Mouse (Mus musculus) thymus, adult 2 months (tissue): ENCODE data around the gene Hes3. TPM values are rescaled to one million over a fixed set of nuclear protein-coding genes. Genes with fewer than 3 reads are reported as not detected.
A peak's percentile ranks its signal among the peaks of the same experiment; 100 is the strongest.

Source experiments
- DNase-seq: peaks from one replicate; pipeline ENCODE4 v3.0.0; 2021
- H3K27ac ChIP-seq: fragments of 200-500 bp; 2 replicates; pipeline ENCODE4 v1.5.1; 2012; ENCODE audit warnings: low read length, control low read depth; ENCODE audit not compliant: control insufficient read depth, insufficient read depth
- H3K27me3 ChIP-seq: fragments of 200-500 bp; 2 replicates; pipeline ENCODE4 v1.6.1; 2012; ENCODE audit warnings: mild to moderate bottlenecking, low read length, moderate library complexity, mixed read lengths; ENCODE audit not compliant: control insufficient read depth, insufficient read depth
- H3K36me3 ChIP-seq: fragments of 200-500 bp; 2 replicates; pipeline ENCODE4 v1.6.1; 2012; ENCODE audit warnings: mild to moderate bottlenecking, low read length, moderate library complexity; ENCODE audit not compliant: control insufficient read depth, insufficient read depth
- H3K4me1 ChIP-seq: fragments of 200-500 bp; replicated peaks from 2 replicates; pipeline ENCODE4 v1.6.1; 2012; ENCODE audit warnings: low read length; ENCODE audit not compliant: control insufficient read depth, insufficient read depth
- H3K4me3 ChIP-seq: fragments of 200-500 bp; 2 replicates; pipeline ENCODE4 v1.5.1; 2012; ENCODE audit warnings: mild to moderate bottlenecking, low read length, control low read depth, moderate library complexity; ENCODE audit not compliant: control insufficient read depth, insufficient read depth
- CTCF ChIP-seq: fragments of 200-500 bp; IDR thresholded peaks from 2 replicates; pipeline ENCODE4 v1.5.1; 2012; ENCODE audit warnings: mild to moderate bottlenecking, control low read depth, low read length, moderate library complexity, borderline replicate concordance; ENCODE audit not compliant: control insufficient read depth, poor library complexity, insufficient read depth; ENCODE audit errors: extremely low read depth
- POLR2A ChIP-seq: fragments of 200-500 bp; IDR thresholded peaks from 2 replicates; pipeline ENCODE4 v1.6.1; 2012; ENCODE audit warnings: mild to moderate bottlenecking, low read length, control low read depth, moderate library complexity; ENCODE audit not compliant: control insufficient read depth, poor library complexity, insufficient read depth; ENCODE audit errors: extremely low read depth
- WGBS: fragments of 180-500 bp; shearing (Covaris S2); methylation state at CpG from one replicate; pipeline ENCODE4 v1.1.7; 2018; 5-methylcytosine and 5-hydroxymethylcytosine counted together
- polyA plus RNA-seq: library from polyadenylated mRNA; depleted of rRNA; stranded (reverse); fragments of >200 nt; gene quantifications from 2 replicates; pipeline ENCODE4 v1.2.3, GENCODE M21; 2012

The Hes3 gene
- polyA plus RNA-seq, 1 experiment: 0.19 TPM

DNA sequence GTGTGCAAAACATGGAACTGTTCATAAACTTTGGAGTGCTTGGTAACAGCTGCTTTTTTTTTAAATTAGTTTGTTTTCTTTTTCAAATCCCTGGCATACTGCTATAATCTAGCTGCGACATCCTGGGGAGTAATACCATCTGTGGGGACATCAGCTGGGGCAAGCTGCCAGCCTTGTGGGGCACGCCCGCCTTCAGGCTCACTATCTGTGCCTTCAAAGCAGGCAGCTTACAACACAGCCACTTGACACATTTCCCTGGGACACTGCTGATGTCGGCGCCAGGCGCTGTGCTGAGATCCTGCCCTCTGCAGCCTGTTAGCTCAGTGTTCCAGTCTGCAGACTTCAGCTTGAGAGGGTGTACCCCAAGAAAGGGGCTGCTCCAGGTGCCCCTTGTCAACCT lies 34.4 kb downstream of the Hes3 start:
- no peak for DNase-seq
- H3K27ac ChIP-seq: no peak overlapping the region
- no peak for TF ChIP-seq CTCF
- TF ChIP-seq POLR2A: no peak
- no peaks in the 10 kb centered on the region for H3K4me1 ChIP-seq
- 90% methylated on average over 6 of the region's 6 CpGs for WGBS
- H3K36me3 ChIP-seq: no peaks in the 10 kb centered on the region
- no peak overlapping the region for H3K4me3 ChIP-seq
- no peaks in the 10 kb centered on the region for H3K27me3 ChIP-seq

- Histone ChIP-seq H3K27ac (no peak overlapping the region), H3K4me1 (no peaks in the 10 kb centered on the region), H3K36me3 (no peaks in the 10 kb centered on the region), H3K4me3 (no peak overlapping the region), H3K27me3 (no peaks in the 10 kb centered on the region)
- no peak for DNase-seq
- WGBS: 92% methylated on average over 9 of the region's 9 CpGs
- TF ChIP-seq POLR2A (no peak), CTCF (no peak)
Observed at GRCm38 (mm10) chr4:152253183-152253759, 38.2 kb downstream of the Hes3 start.

DNA sequence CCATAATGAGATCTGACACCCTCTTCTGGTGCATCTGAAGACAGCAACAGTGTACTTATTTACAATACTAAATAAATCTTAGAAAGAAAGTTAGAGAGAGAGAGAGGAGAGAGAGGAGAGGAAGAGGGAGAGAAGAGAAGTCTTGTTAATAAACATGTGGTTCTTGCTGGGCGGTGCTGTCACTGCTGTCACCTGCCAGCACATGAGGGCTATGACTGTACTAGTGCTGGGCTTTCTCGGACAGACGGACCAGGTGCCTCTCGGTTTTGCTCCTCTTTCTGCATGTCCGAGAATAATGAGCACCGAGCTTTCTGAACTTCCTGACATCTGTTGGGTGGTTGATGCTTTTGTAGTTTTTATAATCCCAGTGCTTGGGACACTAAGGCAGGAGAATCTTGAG lies 40.8 kb downstream of the Hes3 start:
- TF ChIP-seq POLR2A (no peak), CTCF (no peak)
- Histone ChIP-seq H3K27me3 (no peaks in the 10 kb centered on the region), H3K36me3 (no peaks in the 10 kb centered on the region), H3K4me1 (peaks cover 12% of the 10 kb centered on the region; the same call in 1 of the 2 replicates), H3K4me3 (no peak overlapping the region), H3K27ac (no peak overlapping the region)
- 94% methylated on average over 6 of the region's 6 CpGs for WGBS
- DNase-seq: no peak

DNA sequence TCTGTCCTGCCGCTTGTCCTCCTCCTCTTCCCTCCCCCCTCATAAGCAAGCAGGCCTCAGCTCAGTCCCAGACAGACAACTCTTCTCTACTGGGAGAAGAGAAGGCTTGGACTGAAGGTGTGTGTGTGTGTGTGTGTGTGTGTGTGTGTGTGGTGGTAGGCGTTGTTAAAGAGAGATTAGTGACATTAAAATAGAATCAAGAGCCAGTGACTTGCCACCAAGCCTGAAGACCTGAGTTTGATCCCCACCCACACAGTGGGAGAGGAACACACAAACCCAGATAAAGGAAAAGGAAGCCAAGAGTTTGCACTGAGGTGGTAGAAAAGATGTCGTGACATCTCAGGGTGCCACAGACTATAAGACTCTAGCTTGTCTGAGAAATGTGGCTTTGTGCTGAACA lies 44.3 kb downstream of the Hes3 start:
- H3K27ac ChIP-seq: peak overlapping the region; percentile 38
- H3K4me1 ChIP-seq: peaks cover 20% of the 10 kb centered on the region; the same call in 1 of the 2 replicates
- TF ChIP-seq CTCF (no peak), POLR2A (no peak)
- H3K4me3 ChIP-seq: no peak overlapping the region
- H3K36me3 ChIP-seq: no peaks in the 10 kb centered on the region
- DNase-seq: peak; percentile 9
- H3K27me3 ChIP-seq: no peaks in the 10 kb centered on the region
- 56% methylated on average over 3 of the region's 3 CpGs for WGBS

- no peak overlapping the region for H3K27ac ChIP-seq
- DNase-seq: no peak
- no peak for TF ChIP-seq CTCF
- TF ChIP-seq POLR2A: no peak
- H3K36me3 ChIP-seq: no peaks in the 10 kb centered on the region
- no peaks in the 10 kb centered on the region for H3K27me3 ChIP-seq
- peaks cover 20% of the 10 kb centered on the region; the same call in 1 of the 2 replicates for H3K4me1 ChIP-seq
- whole genome bisulfite sequencing: 80% methylated on average over 6 of the region's 6 CpGs
- H3K4me3 ChIP-seq: no peak overlapping the region
Observed at GRCm38 (mm10) chr4:152246011-152246410, 45.5 kb downstream of the Hes3 start.

- Histone ChIP-seq H3K27me3 (no peaks in the 10 kb centered on the region), H3K4me3 (no peak overlapping the region), H3K36me3 (no peaks in the 10 kb centered on the region), H3K27ac (no peak overlapping the region), H3K4me1 (peaks cover 24% of the 10 kb centered on the region; the same call in 1 of the 2 replicates)
- WGBS: 96% methylated on average over 11 of the region's 11 CpGs
- TF ChIP-seq CTCF (no peak), POLR2A (no peak)
- DNase-seq: no peak
Observed at GRCm38 (mm10) chr4:152244545-152245522, 46.6 kb downstream of the Hes3 start.
